Mouse (Mus musculus) heart, postnatal 0 days (tissue): ENCODE results near the gene Ttll13. TPM values are rescaled to one million over a fixed set of nuclear protein-coding genes. Genes with fewer than 3 reads are reported as not detected.

ENCODE experiments used
- ATAC-seq: fragments of 200-750 bp; cut with Nextera tagmentation; 2 replicates; pipeline ENCODE4 v1.8.0; 2017; ENCODE audit warnings: low read depth, moderate number of reproducible peaks, moderate library complexity; ENCODE audit not compliant: insufficient read depth
- DNase-seq: peaks from one replicate; pipeline ENCODE4 v3.0.0-alpha.2; 2016; ENCODE audit warnings: low spot score
- H3K27ac ChIP-seq: fragments of 300-500 bp; sonication (generic); 2 replicates; pipeline ENCODE4 v1.5.1; 2014; ENCODE audit warnings: low read depth, mild to moderate bottlenecking
- H3K27me3 ChIP-seq: fragments of 300-500 bp; sonication (generic); 2 replicates; pipeline ENCODE4 v1.6.1; 2014; ENCODE audit warnings: low read length, mixed read lengths; ENCODE audit not compliant: control insufficient read depth, insufficient read depth
- H3K36me3 ChIP-seq: fragments of 300-500 bp; sonication (generic); replicated peaks from 2 replicates; pipeline ENCODE4 v1.6.1; 2014; ENCODE audit warnings: low read length, mixed read lengths; ENCODE audit not compliant: control insufficient read depth, insufficient read depth
- H3K4me1 ChIP-seq: fragments of 300-500 bp; sonication (generic); 2 replicates; pipeline ENCODE4 v1.6.1; 2014; ENCODE audit warnings: antibody characterized with exemption; ENCODE audit not compliant: control insufficient read depth, insufficient read depth
- H3K4me2 ChIP-seq: fragments of 300-500 bp; sonication (generic); 2 replicates; pipeline ENCODE4 v1.6.1; 2014; ENCODE audit warnings: low read depth, mild to moderate bottlenecking, low read length, moderate library complexity
- H3K4me3 ChIP-seq: fragments of 300-500 bp; sonication (generic); 2 replicates; pipeline ENCODE4 v1.5.1; 2014; ENCODE audit warnings: low read depth, low read length
- H3K9ac ChIP-seq: fragments of 300-500 bp; sonication (generic); replicated peaks from 2 replicates; pipeline ENCODE4 v1.6.1; 2014; ENCODE audit warnings: low read depth, low read length, mixed read lengths
- H3K9me3 ChIP-seq: fragments of 300-500 bp; sonication (generic); replicated peaks from 2 replicates; pipeline ENCODE4 v1.6.1; 2016; ENCODE audit warnings: low read length; ENCODE audit not compliant: control insufficient read depth
- CTCF ChIP-seq: IDR thresholded peaks from 2 replicates; pipeline ENCODE4 v1.5.1; 2016; ENCODE audit warnings: antibody characterized with exemption, control low read depth, low read depth
- EP300 ChIP-seq: IDR thresholded peaks from 2 replicates; pipeline ENCODE4 v1.6.1; 2016; ENCODE audit warnings: antibody characterized with exemption, low read depth
- WGBS: fragments of 180-500 bp; shearing (Covaris S2); extraction: QIAGEN DNeasy Blood & Tissue Kit; methylation state at CpG from one replicate; pipeline ENCODE4 v1.1.7; 2014; 5-methylcytosine and 5-hydroxymethylcytosine counted together
- polyA plus RNA-seq: library from polyadenylated mRNA; unstranded; fragments of >200 nt; fragmentation: Nextera tagmentation; extraction: Ambion mirVana; gene quantifications from 2 replicates; pipeline ENCODE4 v1.2.1, GENCODE M21; 2015
- total RNA-seq: library from RNA; depleted of rRNA; stranded (reverse); fragments of >200 nt; gene quantifications from 2 replicates; pipeline ENCODE4 v1.2.3, GENCODE M21; 2014; ENCODE audit warnings: low replicate concordance

The Ttll13 gene
- total and polyA plus RNA-seq, 2 experiments from 2014 or later, result 0.98 TPM; not detected in 1

GRCm38 (mm10) chr7:80214459-80214858 is 31.7 kb upstream of the Ttll13 start:
- WGBS, result 78% methylated on average over 8 of the region's 8 CpGs
- H3K4me2 ChIP-seq, result no peak overlapping the region
- no peak overlapping the region for H3K9ac ChIP-seq

GRCm38 (mm10) chr7:80215398-80215797 is 30.8 kb upstream of the Ttll13 start:
- Histone ChIP-seq H3K36me3 (peaks cover 56% of the 10 kb centered on the region), H3K9me3 (no peaks in the 10 kb centered on the region), H3K4me3 (no peak overlapping the region), H3K4me1 (no peaks in the 10 kb centered on the region), H3K27ac (no peak overlapping the region), H3K4me2 (no peak overlapping the region), H3K9ac (no peak overlapping the region), H3K27me3 (no peaks in the 10 kb centered on the region)
- ATAC-seq (peak; percentile 67), DNase-seq (peak; percentile 73)
- TF ChIP-seq EP300, result no peak
- TF ChIP-seq CTCF, result peak; percentile 82
- 30% methylated on average over 4 of the region's 4 CpGs for WGBS

More at GRCm38 (mm10) chr7:80214459-80214858, 31.7 kb upstream of the Ttll13 start:
- no peak overlapping the region for H3K27ac ChIP-seq
- H3K27me3 ChIP-seq, result no peaks in the 10 kb centered on the region
- TF ChIP-seq CTCF, result no peak
- no peak for TF ChIP-seq EP300
- no peaks in the 10 kb centered on the region for H3K9me3 ChIP-seq
- H3K4me3 ChIP-seq, result no peak overlapping the region
- H3K36me3 ChIP-seq, result peaks cover 47% of the 10 kb centered on the region
- no peak for DNase-seq
- ATAC-seq, result no peak
- H3K4me1 ChIP-seq, result peaks cover 5% of the 10 kb centered on the region; the same call in 1 of the 2 replicates

GRCm38 (mm10) chr7:80216566-80216965 is 29.6 kb upstream of the Ttll13 start:
- no peak for DNase-seq
- Histone ChIP-seq H3K27me3 (no peaks in the 10 kb centered on the region), H3K36me3 (peaks cover 68% of the 10 kb centered on the region), H3K4me2 (no peak overlapping the region), H3K4me1 (no peaks in the 10 kb centered on the region), H3K9me3 (no peaks in the 10 kb centered on the region), H3K4me3 (no peak overlapping the region), H3K9ac (no peak overlapping the region), H3K27ac (no peak overlapping the region)
- ATAC-seq, result no peak
- TF ChIP-seq CTCF, result 0 out of 2 replicates have a peak, but pooled peaks have one; percentile 5
- TF ChIP-seq EP300, result no peak
- 71% methylated on average over 8 of the region's 8 CpGs for WGBS

GRCm38 (mm10) chr7:80218666-80219065 is 27.5 kb upstream of the Ttll13 start:
- TF ChIP-seq EP300 (no peak), CTCF (no peak)
- Histone ChIP-seq H3K36me3 (peaks cover 72% of the 10 kb centered on the region), H3K27ac (no peak overlapping the region), H3K27me3 (no peaks in the 10 kb centered on the region), H3K9me3 (no peaks in the 10 kb centered on the region), H3K4me1 (no peaks in the 10 kb centered on the region), H3K9ac (no peak overlapping the region), H3K4me3 (no peak overlapping the region), H3K4me2 (no peak overlapping the region)
- WGBS, result 88% methylated on average over 9 of the region's 9 CpGs
- DNase-seq (no peak), ATAC-seq (no peak)

- Histone ChIP-seq H3K4me2 (no peak overlapping the region), H3K4me1 (no peaks in the 10 kb centered on the region), H3K9ac (no peak overlapping the region), H3K4me3 (no peak overlapping the region), H3K36me3 (peaks cover 88% of the 10 kb centered on the region), H3K9me3 (no peaks in the 10 kb centered on the region), H3K27ac (no peak overlapping the region), H3K27me3 (no peaks in the 10 kb centered on the region)
- DNase-seq (no peak), ATAC-seq (no peak)
- TF ChIP-seq EP300 (no peak), CTCF (no peak)
- 92% methylated on average over 9 of the region's 9 CpGs for WGBS
Measured at GRCm38 (mm10) chr7:80220237-80220797, 25.9 kb upstream of the Ttll13 start.
